Mouse (Mus musculus) neural tube, postnatal 0 days (tissue): ENCODE measurements around the gene Atp6v1g2. TPM values are rescaled to one million over a fixed set of nuclear protein-coding genes. Genes with fewer than 3 reads are reported as not detected.

Experiments
- microRNA-seq: library from miRNA; unstranded; fragments of <30 nt; microRNA quantifications from one replicate; pipeline ENCODE4, GENCODE M21; 2016
- polyA plus RNA-seq: library from polyadenylated mRNA; unstranded; fragments of >200 nt; fragmentation: Nextera tagmentation; extraction: Ambion mirVana; gene quantifications from 2 replicates; pipeline ENCODE4 v1.2.1, GENCODE M21; 2015

Atp6v1g2 gene
- polyA plus RNA-seq = 210 and 227 TPM in 2 replicates

DNA sequence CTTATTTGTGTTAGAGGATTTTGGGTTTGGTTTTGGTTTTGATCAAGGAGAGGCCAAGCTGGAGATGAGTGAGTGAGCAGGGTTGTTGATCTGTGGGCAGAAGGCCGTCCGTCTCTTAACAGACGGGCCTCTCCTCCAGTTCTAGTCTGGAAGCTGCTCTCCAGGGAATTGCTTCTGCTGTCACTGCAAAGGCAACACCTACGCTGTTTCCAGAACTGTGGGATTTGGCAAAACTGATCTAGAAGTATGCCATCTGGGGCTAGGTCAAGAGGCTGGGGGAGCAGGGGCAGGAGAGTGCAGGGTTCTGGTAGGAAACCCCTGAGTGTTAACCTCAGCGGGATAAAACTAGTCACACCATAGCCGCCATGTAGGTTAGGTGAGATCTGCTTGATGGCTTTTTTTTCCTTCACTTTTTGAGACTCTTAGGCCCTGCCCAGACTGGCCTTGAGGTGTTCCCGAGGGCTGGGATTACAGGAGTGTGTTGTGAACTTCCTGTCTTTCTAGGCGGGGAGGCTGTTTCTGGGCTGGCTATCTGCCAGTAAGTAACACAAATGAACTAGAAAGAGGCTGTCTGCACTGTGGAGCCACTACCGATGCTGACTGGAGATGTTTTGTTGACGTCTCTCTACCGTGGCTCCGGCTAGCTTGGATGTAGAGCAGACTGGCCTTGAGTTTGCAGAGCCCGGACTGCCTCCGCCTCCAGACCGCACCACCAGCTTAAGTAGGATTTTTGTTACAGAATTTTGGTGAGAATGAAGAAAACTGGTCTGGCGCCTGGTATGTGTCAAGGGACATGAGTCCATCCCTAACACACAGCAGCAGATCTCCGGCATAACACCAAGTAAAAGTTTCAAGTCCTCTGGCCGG, at the start of gene Atp6v1g2:
Gene Atp6v1g2 (plus strand): TSS at position 547 of the 867 bp plus-strand sequence.

DNA sequence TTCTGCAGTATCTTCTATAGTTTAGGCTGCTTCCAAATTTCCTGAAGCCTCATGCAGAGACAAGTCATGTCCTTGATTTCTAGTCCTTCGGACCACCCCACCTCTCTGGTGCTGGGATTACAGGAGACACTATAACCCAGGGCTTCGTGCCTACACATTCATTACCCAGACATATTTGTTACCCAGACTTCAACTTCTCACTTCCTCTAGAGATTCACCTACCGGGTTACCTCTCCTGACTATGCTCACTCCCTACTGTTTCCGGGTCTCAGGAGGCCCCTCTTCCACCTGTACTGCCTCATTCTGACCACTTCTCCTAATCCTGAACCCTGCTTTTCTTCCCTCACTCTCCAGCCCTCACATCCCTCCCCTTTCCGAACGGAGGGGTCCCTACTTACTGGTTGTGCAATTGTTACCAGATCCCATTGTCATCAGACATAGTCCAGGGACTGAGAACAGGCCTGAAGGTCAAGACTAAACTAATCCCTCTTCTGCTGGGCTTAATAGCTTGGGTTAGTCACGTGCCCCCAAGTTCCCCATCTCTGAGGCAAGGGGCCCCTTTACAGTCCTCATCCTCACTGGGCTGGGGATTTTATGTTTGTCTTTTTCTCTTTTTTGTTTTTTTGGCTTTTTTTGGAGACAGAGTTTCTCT, 45.4 kb upstream of the Atp6v1g2 start, which contains the start of gene Lst1:
Gene Lst1 (minus strand): TSS at position 481 of the 652 bp plus-strand sequence.

DNA sequence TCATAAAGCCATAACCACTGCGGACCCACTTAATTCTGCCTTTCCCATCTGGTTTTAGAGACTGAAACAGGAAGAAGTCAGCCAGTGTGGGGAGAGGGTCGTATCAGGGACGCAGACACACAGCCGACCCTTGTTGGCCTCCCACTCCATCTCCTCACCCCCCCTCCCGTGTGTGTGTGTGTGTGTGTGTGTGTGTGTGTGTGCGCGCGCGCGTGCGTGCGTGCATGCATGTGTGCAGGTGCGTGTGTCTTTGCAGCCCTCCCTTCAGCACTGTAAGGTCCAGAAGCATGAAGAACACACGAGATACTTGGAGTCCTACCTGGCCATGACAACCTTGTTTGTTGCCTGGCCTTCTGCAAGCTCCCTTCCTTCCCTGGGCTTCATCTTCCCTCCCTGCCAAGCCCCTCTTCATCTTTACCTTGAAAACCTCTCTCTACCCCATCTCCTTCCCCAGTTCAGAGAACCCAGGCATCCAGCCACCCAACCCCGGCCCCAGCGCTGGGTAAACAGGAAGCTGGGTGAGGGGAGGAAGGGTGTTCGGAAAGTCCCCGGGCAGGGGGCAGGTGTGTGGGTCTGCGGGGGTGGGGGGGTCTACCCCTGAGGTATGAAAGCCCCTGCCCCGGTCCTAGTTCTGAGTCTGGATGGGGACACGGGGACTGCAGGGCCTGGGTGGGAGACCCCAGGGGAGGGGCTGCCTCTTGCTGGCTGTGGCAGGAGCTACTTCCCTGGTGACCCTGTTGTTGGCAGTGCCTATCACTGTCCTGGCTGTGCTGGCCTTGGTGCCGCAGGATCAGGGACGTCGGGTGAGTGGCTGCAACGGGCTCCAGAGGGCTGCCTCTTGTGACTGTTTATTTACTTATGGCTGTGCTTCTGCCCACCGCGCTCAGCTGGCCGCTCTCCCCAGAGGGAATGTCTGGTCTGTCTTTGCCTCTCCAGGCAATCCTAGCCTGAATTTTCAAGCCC, 39.3 kb upstream of the Atp6v1g2 start, which contains the start of gene Ltb:
Gene Ltb (plus strand): TSS at position 559 of the 963 bp plus-strand sequence.

DNA sequence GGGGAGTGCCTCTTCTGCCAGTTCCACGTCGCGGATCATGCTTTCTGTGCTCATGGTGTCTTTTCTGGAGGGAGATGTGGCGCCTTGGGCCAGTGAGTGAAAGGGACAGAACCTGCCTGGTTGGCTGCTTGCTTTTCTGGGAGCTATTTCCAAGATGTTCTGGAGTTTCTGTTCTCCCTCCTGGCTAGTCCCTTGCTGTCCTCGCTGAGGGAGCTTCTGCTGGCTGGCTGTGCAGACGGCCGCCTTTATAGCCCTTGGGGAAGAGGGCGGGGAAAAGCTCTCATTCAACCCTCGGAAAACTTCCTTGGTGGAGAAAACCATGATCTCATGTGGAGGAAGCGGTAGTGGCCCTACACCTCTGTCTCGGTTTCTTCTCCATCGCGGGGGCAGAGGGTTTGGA, 31.7 kb upstream of the Atp6v1g2 start, which contains the start of gene Tnf:
Gene Tnf (minus strand): TSS at position 221 of the 400 bp plus-strand sequence.

DNA sequence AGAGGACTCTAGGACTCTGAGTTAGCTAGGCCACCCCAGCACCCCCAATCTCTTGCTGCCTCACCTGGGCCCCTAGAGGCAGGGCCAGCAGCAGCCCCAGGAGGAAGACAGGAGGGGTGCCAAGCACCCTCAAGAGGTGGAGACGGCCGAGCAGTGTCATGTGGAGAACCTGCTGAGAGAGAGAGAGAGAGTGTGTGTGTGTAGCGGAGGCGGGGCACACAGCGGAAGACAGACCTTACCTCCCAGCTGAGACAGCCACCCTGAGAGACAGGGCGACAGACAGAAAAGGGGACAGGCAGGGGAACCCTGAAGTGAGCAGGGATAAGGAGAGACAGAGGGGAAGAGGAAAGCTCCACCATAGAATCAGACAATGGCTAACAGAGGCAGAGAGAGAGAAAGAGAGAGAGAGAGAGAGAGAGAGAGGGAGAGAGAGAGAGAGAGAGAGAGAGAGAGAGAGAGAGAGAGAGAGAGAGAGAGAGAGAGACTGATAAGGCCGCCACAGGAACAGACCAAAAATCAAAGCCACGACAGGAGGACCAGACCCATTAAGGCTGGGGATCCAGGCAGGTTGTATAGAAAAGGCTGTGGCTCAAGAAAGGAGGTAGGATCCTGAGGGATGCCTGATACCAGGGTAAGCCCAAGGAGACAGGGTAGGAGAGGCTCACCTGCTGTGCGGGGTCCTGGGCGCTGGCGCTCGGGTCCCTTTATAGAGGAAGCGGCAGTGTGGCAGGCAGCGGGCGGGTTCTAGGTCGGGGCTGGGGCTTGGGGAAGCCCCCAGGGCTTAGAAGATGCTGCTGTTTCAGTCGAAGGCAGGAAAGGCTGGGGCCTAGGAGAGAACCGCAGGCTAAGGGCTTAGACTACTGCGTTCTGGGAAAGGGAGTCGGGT, 28.7 kb upstream of the Atp6v1g2 start, which contains the start of gene Lta:
Gene Lta (minus strand): TSS at position 858 of the 886 bp plus-strand sequence.

DNA sequence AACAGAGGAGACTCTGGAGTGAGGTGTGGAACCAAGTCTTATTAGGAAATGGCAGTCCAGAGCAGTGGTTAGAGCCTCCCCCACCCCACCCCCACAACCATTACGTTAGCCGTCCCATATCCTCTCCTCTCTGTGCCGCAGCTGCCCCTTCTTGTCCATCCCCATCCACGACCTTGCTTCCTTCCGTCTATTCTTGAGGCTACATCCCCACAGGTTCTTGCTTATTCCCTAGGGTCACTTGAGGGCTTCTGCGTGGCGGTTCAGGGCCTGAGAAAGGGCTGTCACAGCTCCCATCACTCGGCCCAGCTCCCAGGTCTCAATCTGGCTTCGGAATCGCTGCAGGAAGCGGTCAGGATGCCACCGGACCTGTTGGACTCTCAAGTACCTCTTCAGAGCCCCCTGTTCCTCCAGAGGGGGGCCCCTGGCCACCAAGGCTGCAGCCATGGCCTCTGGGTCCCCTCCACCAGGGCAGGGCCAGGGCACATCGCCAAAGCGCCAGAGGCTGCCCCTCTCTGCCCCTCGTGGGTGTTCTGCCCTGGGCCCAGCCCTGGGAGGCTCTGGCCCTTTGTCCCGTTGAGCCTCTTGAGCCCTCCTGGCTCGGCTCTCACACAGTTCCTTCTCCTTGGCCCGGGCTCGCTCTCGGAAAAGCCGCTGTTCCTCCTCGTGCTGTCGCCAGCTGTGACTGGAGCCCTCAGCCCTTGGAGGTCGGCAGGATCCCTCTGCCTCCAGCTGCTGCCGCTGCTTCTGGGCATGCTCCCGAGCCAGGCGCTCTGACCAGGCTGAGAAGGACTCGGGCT, 13.1 kb upstream of the Atp6v1g2 start, which contains the start of gene Gm16181:
Gene Gm16181 (plus strand): TSS at position 679 of the 797 bp plus-strand sequence.

DNA sequence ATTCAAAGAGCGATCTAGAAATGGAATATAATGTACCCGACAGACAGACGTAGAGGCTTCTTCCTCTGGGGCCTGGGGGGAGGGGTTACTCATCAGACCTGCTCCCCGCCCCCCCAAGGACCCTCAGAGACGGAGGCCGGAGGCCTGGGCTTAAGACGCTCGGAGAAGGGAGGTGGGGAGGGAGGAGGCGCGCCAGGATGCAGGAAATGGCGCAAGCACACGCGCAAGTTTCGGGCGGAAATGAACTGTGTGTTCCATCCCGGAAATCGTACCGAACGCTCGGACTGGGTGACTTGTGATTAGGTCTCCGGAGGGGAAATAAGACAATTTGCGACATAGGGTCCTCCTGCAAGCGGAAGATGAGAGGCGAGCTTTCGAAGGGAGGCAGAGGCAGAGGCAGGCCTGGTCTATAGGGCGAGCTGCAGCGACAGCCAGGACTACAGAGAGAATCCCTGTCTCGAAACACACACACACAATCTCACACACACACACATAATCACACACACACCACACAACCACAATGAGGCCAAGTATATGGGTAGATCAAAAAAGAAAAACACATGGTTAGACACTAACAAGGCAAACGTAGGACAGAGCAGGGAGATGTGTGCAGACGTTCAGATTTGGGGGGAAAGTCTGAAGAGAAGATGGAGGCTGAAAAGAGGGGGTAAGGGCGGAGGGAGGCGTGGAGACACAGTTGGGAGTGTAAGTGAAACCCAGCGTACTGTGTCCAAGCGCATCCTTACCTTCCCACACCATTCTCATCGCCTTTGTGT, 2.3 kb downstream of the Atp6v1g2 start, which contains the start of gene Nfkbil1:
Gene Nfkbil1 (minus strand): TSS at position 179 of the 776 bp plus-strand sequence.

DNA sequence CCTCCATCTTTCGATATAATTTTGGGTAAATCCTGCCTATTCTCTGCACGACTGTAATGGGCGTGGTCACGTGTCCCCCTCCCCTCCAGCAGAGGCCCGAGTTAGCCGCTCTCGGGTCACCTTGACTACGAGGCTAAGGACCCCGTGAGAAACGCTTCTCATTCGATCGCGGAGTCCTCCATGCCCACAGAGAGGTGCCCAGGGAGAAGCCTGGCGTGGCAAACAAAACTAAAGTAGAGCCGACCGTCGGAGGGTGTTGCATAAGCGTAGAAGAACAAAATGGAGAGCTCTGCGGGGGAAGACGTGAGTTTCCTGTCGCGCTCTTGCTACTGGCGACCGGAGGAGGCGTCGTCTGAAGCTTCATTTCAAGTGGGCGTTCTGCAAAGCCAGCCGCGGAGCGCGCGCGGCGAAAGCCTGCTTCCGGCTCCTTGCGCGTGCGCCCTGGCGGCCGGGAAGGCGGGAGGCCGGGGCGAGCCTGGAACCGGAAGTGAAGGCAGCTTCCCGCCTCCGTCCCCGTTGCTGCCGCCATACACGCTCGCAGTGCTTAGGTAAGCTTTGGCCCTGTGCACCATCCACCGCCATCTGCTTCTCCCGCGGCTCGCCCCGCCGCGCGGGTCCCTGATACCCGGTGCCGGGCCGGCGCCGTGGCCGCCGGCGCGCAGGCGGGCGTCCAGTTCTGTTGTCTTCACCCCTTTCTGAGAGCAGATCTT, 8.0 kb downstream of the Atp6v1g2 start, which contains the start of gene Ddx39b:
Gene Ddx39b (plus strand): TSS at position 442 of the 710 bp plus-strand sequence.

DNA sequence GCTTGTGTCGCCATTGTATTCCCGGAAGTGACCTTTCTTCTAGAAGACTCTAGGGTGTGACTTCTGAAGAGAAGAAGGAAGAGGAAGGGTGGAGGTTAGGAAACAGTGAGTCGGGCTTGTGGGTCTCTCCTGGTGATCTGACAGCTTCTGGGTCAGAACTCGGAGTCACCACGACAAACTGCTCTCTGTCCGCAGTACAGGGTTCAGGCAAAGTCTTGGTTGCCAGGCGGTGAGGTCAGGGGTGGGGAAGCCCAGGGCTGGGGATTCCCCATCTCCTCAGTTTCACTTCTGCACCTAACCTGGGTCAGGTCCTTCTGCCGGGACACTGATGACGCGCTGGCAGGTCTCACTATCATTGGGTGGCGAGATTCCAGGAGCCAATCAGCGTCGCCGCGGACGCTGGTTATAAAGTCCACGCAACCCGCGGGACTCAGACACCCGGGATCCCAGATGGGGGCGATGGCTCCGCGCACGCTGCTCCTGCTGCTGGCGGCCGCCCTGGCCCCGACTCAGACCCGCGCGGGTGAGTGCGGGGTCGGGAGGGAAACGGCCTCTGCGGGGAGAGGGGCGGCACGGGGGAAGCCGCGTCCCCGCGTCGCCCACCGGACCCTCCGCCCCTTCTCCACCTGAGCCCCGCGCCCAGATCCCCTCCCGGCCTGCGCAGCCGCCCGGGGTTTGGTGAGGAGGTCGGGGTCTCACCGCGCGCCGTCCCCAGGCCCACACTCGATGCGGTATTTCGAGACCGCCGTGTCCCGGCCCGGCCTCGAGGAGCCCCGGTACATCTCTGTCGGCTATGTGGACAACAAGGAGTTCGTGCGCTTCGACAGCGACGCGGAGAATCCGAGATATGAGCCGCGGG, 29.4 kb downstream of the Atp6v1g2 start, which contains the start of gene H2-D1:
Gene H2-D1 (plus strand): TSS at position 67 of the 859 bp plus-strand sequence.

Small RNAs within 50 kb of the gene (microRNA-seq; reads per million reads assigned to microRNA genes)
- gene Mir6973a (not detected), gene Mir6974 (not detected), gene Mir6975 (1.2 reads per million), gene Mir8094 (not detected)

Other genes with a start within 250 kb of the Atp6v1g2 start
- 38.5 and 45.0 TPM in 2 replicates for gene Vars, start 232.7 kb upstream of the Atp6v1g2 start, polyA plus RNA-seq
- gene Vwa7, start 217.1 kb upstream of the Atp6v1g2 start, polyA plus RNA-seq = 0.25 and 0.59 TPM in 2 replicates
- 3.2 and 4.4 TPM in 2 replicates for gene Sapcd1, start 205.6 kb upstream of the Atp6v1g2 start, polyA plus RNA-seq
- 1.6 and 2.0 TPM in 2 replicates for gene Msh5, start 186.9 kb upstream of the Atp6v1g2 start, polyA plus RNA-seq
- gene Clic1, start 183.7 kb upstream of the Atp6v1g2 start, polyA plus RNA-seq = 72.4 and 75.0 TPM in 2 replicates
- gene Ddah2, start 174.6 kb upstream of the Atp6v1g2 start, polyA plus RNA-seq = 173 and 187 TPM in 2 replicates
- not detected in 2 replicates for gene Ly6g6c, start 168.3 kb upstream of the Atp6v1g2 start, polyA plus RNA-seq
- gene Mpig6b, start 167.5 kb upstream of the Atp6v1g2 start, polyA plus RNA-seq = 0.19 and 0.22 TPM in 2 replicates
- gene Ly6g6e, start 156.8 kb upstream of the Atp6v1g2 start, polyA plus RNA-seq = 0.52 and 1.2 TPM in 2 replicates
- gene Ly6g6d, start 155.6 kb upstream of the Atp6v1g2 start, polyA plus RNA-seq = 0.81 and 1.9 TPM in 2 replicates
- 0.31 TPM in 1 of 2 replicates, not detected in the other for gene Ly6g6f, start 148.1 kb upstream of the Atp6v1g2 start, polyA plus RNA-seq
- gene Abhd16a, start 144.4 kb upstream of the Atp6v1g2 start, polyA plus RNA-seq = 114 and 120 TPM in 2 replicates
- gene Ly6g5c, start 125.4 kb upstream of the Atp6v1g2 start, polyA plus RNA-seq = not detected in 2 replicates
- gene Ly6g5b, start 118.2 kb upstream of the Atp6v1g2 start, polyA plus RNA-seq = 0.48 and 0.59 TPM in 2 replicates
- 15.3 and 17.2 TPM in 2 replicates for gene Gpank1, start 112.2 kb upstream of the Atp6v1g2 start, polyA plus RNA-seq
- 377 and 395 TPM in 2 replicates for gene Csnk2b, start 111.6 kb upstream of the Atp6v1g2 start, polyA plus RNA-seq
- gene D17H6S53E, start 107.3 kb upstream of the Atp6v1g2 start, polyA plus RNA-seq = 9.6 and 11.8 TPM in 2 replicates
- 0.21 TPM in 1 of 2 replicates, not detected in the other for gene Apom, start 101.6 kb upstream of the Atp6v1g2 start, polyA plus RNA-seq
- gene Bag6, start 98.5 kb upstream of the Atp6v1g2 start, polyA plus RNA-seq = 51.1 and 58.5 TPM in 2 replicates
- gene Prrc2a, start 68.8 kb upstream of the Atp6v1g2 start, polyA plus RNA-seq = 109 and 138 TPM in 2 replicates
- 15.4 and 15.5 TPM in 2 replicates for gene Aif1, start 57.6 kb upstream of the Atp6v1g2 start, polyA plus RNA-seq
- 10.1 and 10.9 TPM in 2 replicates for gene Lst1, start 45.2 kb upstream of the Atp6v1g2 start, polyA plus RNA-seq
- gene Ltb, start 39.2 kb upstream of the Atp6v1g2 start, polyA plus RNA-seq = 1.4 and 1.6 TPM in 2 replicates
- 0.12 TPM in 1 of 2 replicates, not detected in the other for gene Tnf, start 31.7 kb upstream of the Atp6v1g2 start, polyA plus RNA-seq
- 0.71 and 1.0 TPM in 2 replicates for gene Lta, start 28.3 kb upstream of the Atp6v1g2 start, polyA plus RNA-seq
- gene Gm16181, start 12.8 kb upstream of the Atp6v1g2 start, polyA plus RNA-seq = 0.46 and 0.48 TPM in 2 replicates
- gene Nfkbil1, start 2.1 kb downstream of the Atp6v1g2 start, polyA plus RNA-seq = 12.5 and 13.2 TPM in 2 replicates
- 251 and 271 TPM in 2 replicates for gene Ddx39b, start 8.1 kb downstream of the Atp6v1g2 start, polyA plus RNA-seq
- gene H2-D1, start 29.1 kb downstream of the Atp6v1g2 start, polyA plus RNA-seq = 158 and 172 TPM in 2 replicates
- 0.65 and 1.1 TPM in 2 replicates for gene H2-Q1, start 86.7 kb downstream of the Atp6v1g2 start, polyA plus RNA-seq
- 9.1 and 10.5 TPM in 2 replicates for gene H2-Q2, start 108.6 kb downstream of the Atp6v1g2 start, polyA plus RNA-seq
- gene H2-Q4, start 146.0 kb downstream of the Atp6v1g2 start, polyA plus RNA-seq = 0.97 and 1.9 TPM in 2 replicates
- 0.92 and 1.9 TPM in 2 replicates for gene H2-Q6, start 191.2 kb downstream of the Atp6v1g2 start, polyA plus RNA-seq
- 4.0 and 6.8 TPM in 2 replicates for gene H2-Q7, start 205.5 kb downstream of the Atp6v1g2 start, polyA plus RNA-seq
- 0.56 and 0.66 TPM in 2 replicates for gene H2-Q10, start 236.4 kb downstream of the Atp6v1g2 start, polyA plus RNA-seq